Mouse (Mus musculus) lung, embryonic 14.5 days (tissue): Measurements from ENCODE around the gene Fkbpl. TPM values are rescaled to one million over a fixed set of nuclear protein-coding genes. Genes with fewer than 3 reads are reported as not detected.
A peak's percentile ranks its signal among the peaks of the same experiment; 100 is the strongest.

ENCODE experiments used
- ATAC-seq: fragments of 200-750 bp; cut with Nextera tagmentation; 2 replicates; pipeline ENCODE4 v1.8.0; 2017; ENCODE audit warnings: mild to moderate bottlenecking, moderate TSS enrichment, moderate library complexity; ENCODE audit not compliant: insufficient read depth
- DNase-seq: peaks from one replicate; pipeline ENCODE4 v3.0.0-alpha.2; 2015
- H3K27ac ChIP-seq: fragments of 300-500 bp; sonication (generic); 2 replicates; pipeline ENCODE4 v1.5.1; 2014; ENCODE audit warnings: low read depth, mild to moderate bottlenecking, moderate library complexity
- H3K27me3 ChIP-seq: fragments of 300-500 bp; sonication (generic); 2 replicates; pipeline ENCODE4 v1.6.1; 2014; ENCODE audit warnings: low read length, control low read depth; ENCODE audit not compliant: insufficient read depth
- H3K36me3 ChIP-seq: fragments of 300-500 bp; sonication (generic); 2 replicates; pipeline ENCODE4 v1.6.1; 2014; ENCODE audit warnings: control low read depth; ENCODE audit not compliant: insufficient read depth
- H3K4me1 ChIP-seq: fragments of 300-500 bp; sonication (generic); 2 replicates; pipeline ENCODE4 v1.6.1; 2014; ENCODE audit warnings: antibody characterized with exemption, control low read depth; ENCODE audit not compliant: insufficient read depth
- H3K4me2 ChIP-seq: fragments of 300-500 bp; sonication (generic); 2 replicates; pipeline ENCODE4 v1.6.1; 2014; ENCODE audit warnings: mild to moderate bottlenecking
- H3K4me3 ChIP-seq: fragments of 300-500 bp; sonication (generic); 2 replicates; pipeline ENCODE4 v1.5.1; 2014; ENCODE audit warnings: low read depth, low read length
- H3K9ac ChIP-seq: fragments of 300-500 bp; sonication (generic); 2 replicates; pipeline ENCODE4 v1.6.1; 2014
- H3K9me3 ChIP-seq: fragments of 300-500 bp; sonication (generic); 2 replicates; pipeline ENCODE4 v1.6.1; 2016; ENCODE audit warnings: low read depth, low read length, control low read depth
- CTCF ChIP-seq: IDR thresholded peaks from 2 replicates; pipeline ENCODE4 v1.5.1; 2016; ENCODE audit warnings: antibody characterized with exemption, low read depth
- WGBS: fragments of 180-500 bp; shearing (Covaris S2); extraction: QIAGEN DNeasy Blood & Tissue Kit; methylation state at CpG from one replicate; pipeline ENCODE4 v1.1.7; 2014; 5-methylcytosine and 5-hydroxymethylcytosine counted together
- polyA plus RNA-seq: library from polyadenylated mRNA; unstranded; fragments of >200 nt; fragmentation: Nextera tagmentation; extraction: Ambion mirVana; gene quantifications from 2 replicates; pipeline ENCODE4 v1.2.1, GENCODE M21; 2014

Fkbpl gene
- polyA plus RNA-seq, 1 experiment from 2014 or later, result 11.1 TPM

DNA sequence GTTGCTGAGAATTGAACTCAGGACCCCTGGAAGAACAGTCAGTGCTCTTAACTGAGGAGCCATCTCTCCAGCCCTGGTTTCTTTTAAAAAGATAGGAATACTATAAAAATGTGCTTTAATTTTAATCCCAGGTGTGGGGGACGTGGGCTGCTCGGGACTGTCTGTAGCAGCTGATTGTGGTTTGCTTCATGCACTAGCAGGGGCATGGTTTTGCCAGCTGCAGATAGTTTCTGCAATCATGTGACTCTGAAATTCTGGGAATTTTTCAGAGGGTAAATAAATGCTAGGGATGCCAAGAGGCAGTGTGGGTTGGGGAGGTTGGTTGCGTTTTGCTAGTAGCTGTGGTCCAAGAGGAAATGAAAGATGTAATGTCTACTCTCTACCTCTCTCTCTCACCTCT lies 2.6 kb upstream of the Fkbpl start:
- Histone ChIP-seq H3K4me1 (peaks cover 4% of the 10 kb centered on the region; the same call in 1 of the 2 replicates), H3K36me3 (0 out of 2 replicates have a peak, but pooled peaks cover 4% of the 10 kb centered on the region), H3K27me3 (no peaks in the 10 kb centered on the region), H3K4me3 (no peak overlapping the region), H3K9ac (no peak overlapping the region), H3K27ac (no peak overlapping the region), H3K9me3 (no peaks in the 10 kb centered on the region), H3K4me2 (no peak overlapping the region)
- ATAC-seq (no peak), DNase-seq (no peak)
- 70% methylated on average over 3 of the region's 3 CpGs for WGBS
- TF ChIP-seq CTCF, result no peak

DNA sequence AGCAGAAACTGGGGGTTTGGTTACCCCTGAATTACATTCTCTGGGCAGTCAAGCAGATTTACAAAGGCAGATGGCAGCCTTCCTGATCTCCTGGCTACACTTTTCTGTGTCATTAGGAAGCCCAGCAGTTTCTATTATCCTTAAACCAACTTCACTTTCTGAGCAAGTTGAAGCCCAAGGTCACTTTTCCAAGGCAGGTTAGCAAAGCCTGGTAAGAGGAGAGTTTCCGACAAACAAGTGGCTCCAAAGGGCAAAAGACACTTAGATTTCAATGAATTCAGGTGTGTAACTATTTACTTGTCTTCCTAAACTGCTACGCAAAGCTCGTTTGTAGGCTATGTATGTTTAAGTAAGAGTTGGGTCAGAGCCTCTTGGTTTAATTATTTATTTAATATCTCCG lies 1.2 kb upstream of the Fkbpl start:
- H3K9ac ChIP-seq, result no peak overlapping the region
- TF ChIP-seq CTCF, result no peak
- peaks cover 10% of the 10 kb centered on the region for H3K4me1 ChIP-seq
- H3K4me3 ChIP-seq, result no peak overlapping the region
- ATAC-seq (no peak), DNase-seq (no peak)
- H3K4me2 ChIP-seq, result no peak overlapping the region
- H3K27ac ChIP-seq, result no peak overlapping the region
- 81% methylated on average over 4 of the region's 4 CpGs for WGBS
- peaks cover 6% of the 10 kb centered on the region; the same call in 1 of the 2 replicates for H3K36me3 ChIP-seq
- H3K9me3 ChIP-seq, result no peaks in the 10 kb centered on the region
- H3K27me3 ChIP-seq, result no peaks in the 10 kb centered on the region

- ATAC-seq (no peak), DNase-seq (no peak)
- WGBS, result 78% methylated on average over 10 of the region's 10 CpGs
- Histone ChIP-seq H3K36me3 (peaks cover 11% of the 10 kb centered on the region), H3K9ac (no peak overlapping the region), H3K27me3 (no peaks in the 10 kb centered on the region), H3K4me2 (no peak overlapping the region), H3K4me3 (no peak overlapping the region), H3K9me3 (no peaks in the 10 kb centered on the region), H3K27ac (no peak overlapping the region), H3K4me1 (peaks cover 10% of the 10 kb centered on the region)
- TF ChIP-seq CTCF, result no peak
Measured at GRCm38 (mm10) chr17:34643944-34644343, 620 bp upstream of the Fkbpl start.

DNA sequence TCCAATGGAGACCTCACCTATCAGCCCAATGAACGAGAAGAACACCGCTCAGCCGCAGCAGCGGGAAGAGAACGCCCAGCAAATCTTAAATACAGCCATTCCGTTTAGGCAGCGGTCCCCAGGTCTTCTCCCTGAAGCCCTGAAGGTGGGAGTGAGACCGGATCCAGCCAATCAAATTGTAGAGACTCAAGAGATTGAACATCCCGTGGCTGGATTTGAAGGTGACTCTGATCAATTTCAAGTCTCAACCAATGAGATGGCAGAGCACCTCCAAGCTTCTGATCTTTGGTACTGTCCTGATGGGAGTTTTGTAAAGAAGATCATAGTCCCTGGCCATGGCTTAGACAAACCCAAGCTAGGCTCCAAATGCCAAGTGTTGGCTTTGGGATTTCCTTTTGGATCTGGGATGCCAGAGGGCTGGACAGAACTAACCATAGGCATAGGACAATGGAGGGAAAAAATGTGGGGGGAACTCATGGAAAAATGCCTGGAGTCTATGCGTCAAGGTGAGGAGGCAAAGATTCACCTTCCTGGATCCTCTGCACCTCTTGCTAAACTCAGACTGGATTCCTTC lies 779 bp downstream of the Fkbpl start:
- 38% methylated on average over 10 of the region's 10 CpGs for WGBS
- H3K36me3 ChIP-seq, result peaks cover 22% of the 10 kb centered on the region
- H3K4me3 ChIP-seq, result peak overlapping the region; percentile 53
- no peak for DNase-seq
- H3K9ac ChIP-seq, result peak overlapping the region; percentile 55
- H3K9me3 ChIP-seq, result no peaks in the 10 kb centered on the region
- ATAC-seq, result no peak
- H3K27me3 ChIP-seq, result no peaks in the 10 kb centered on the region
- H3K4me2 ChIP-seq, result peak overlapping the region; percentile 76
- H3K4me1 ChIP-seq, result peaks cover 10% of the 10 kb centered on the region
- TF ChIP-seq CTCF, result no peak
- peak overlapping the region; percentile 44 for H3K27ac ChIP-seq

DNA sequence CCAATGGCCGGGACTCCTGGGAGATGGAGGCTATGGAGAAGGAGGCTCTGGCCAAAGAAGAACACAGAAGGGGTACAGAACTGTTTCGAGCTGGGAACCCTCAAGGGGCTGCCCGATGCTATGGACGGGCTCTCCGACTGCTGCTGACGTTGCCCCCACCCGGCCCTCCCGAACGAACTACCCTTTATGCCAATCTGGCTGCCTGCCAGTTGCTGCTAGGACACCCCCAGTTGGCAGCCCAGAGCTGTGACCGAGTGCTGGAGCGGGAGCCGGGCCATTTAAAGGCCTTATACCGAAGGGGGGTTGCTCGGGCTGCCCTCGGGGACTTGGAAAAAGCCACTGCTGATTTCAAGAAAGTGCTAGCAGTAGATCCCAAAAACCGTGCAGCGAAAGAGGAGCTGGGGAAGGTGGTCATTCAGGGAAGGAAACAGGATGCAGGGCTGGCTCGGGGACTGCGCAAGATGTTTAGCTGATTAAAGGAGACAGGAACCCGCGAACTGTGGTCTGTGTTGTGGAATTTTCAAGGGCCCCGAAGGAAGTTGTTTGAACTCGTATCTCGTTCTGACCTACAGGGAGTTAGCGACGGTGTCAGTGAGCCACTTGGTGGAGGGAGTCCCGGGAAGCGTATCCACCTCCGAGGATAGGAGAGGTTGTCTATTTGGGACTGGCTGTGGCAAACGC lies 1.4 kb downstream of the Fkbpl start:
- Histone ChIP-seq H3K9ac (no peak overlapping the region), H3K4me3 (peak overlapping the region; percentile 91; the same call in 1 of the 2 replicates), H3K27me3 (no peaks in the 10 kb centered on the region), H3K36me3 (peaks cover 29% of the 10 kb centered on the region), H3K9me3 (no peaks in the 10 kb centered on the region), H3K4me2 (peak overlapping the region; percentile 43), H3K27ac (no peak overlapping the region), H3K4me1 (peaks cover 10% of the 10 kb centered on the region)
- DNase-seq (no peak), ATAC-seq (no peak)
- no peak for TF ChIP-seq CTCF
- WGBS, result 83% methylated on average over 30 of the region's 30 CpGs

GRCm38 (mm10) chr17:34646906-34647787 lies 2.6 kb downstream of the Fkbpl start, which contains the start of gene Atf6b:
Atf6b (plus strand) TSS chr17:34647146.
- no peak for TF ChIP-seq CTCF
- WGBS, result under 1% methylated on average over 66 of the region's 66 CpGs
- Histone ChIP-seq H3K27ac (peak within 1 kb of the TSS; percentile 56; the same call in 1 of the 2 replicates), H3K4me2 (peak within 1 kb of the TSS; percentile 88), H3K27me3 (no peaks in the 10 kb centered on the region), H3K9ac (peak within 1 kb of the TSS; percentile 78), H3K4me3 (peak within 1 kb of the TSS; percentile 91), H3K36me3 (peaks cover 41% of the 10 kb centered on the region), H3K9me3 (no peaks in the 10 kb centered on the region), H3K4me1 (peaks cover 10% of the 10 kb centered on the region)
- ATAC-seq (peak; percentile 97), DNase-seq (peak; percentile 98)
